Mouse (Mus musculus) forebrain, embryonic 15.5 days (tissue): ENCODE measurements at regions not wholly inside any gene's neighbourhood (a gene's known extent, or its start where the extent isn't known, plus 50 kb on each side); places are given as distances from the start of the nearest gene placed in this dataset.
"Not testable (repeated sequence)": the region's sequence is repeated elsewhere in the genome, so short reads cannot be mapped to it uniquely, and the experiment has no call there.

Experiments
- ATAC-seq: fragments of 200-750 bp; cut with Nextera tagmentation; replicated peaks from 2 replicates; pipeline ENCODE4 v1.8.0; 2017; ENCODE audit warnings: mild to moderate bottlenecking, moderate TSS enrichment, moderate library complexity
- H3K27ac ChIP-seq: fragments of 300-500 bp; sonication (generic); replicated peaks from 2 replicates; pipeline ENCODE4 v1.5.1; 2015; ENCODE audit warnings: mild to moderate bottlenecking, inconsistent platforms
- H3K27me3 ChIP-seq: fragments of 300-500 bp; sonication (generic); 2 replicates; pipeline ENCODE4 v1.6.1; 2015; ENCODE audit warnings: inconsistent platforms
- H3K36me3 ChIP-seq: fragments of 300-500 bp; sonication (generic); 2 replicates; pipeline ENCODE4 v1.6.1; 2015; ENCODE audit warnings: mild to moderate bottlenecking, inconsistent platforms
- H3K4me1 ChIP-seq: fragments of 300-500 bp; sonication (generic); 2 replicates; pipeline ENCODE4 v1.6.1; 2015; ENCODE audit warnings: inconsistent platforms
- H3K4me2 ChIP-seq: fragments of 300-500 bp; sonication (generic); replicated peaks from 2 replicates; pipeline ENCODE4 v1.6.1; 2015; ENCODE audit warnings: mild to moderate bottlenecking, inconsistent platforms
- H3K4me3 ChIP-seq: fragments of 300-500 bp; sonication (generic); 2 replicates; pipeline ENCODE4 v1.5.1; 2015; ENCODE audit warnings: mild to moderate bottlenecking, inconsistent platforms
- H3K9ac ChIP-seq: fragments of 300-500 bp; sonication (generic); replicated peaks from 2 replicates; pipeline ENCODE4 v1.6.1; 2015; ENCODE audit warnings: mild to moderate bottlenecking, inconsistent platforms
- H3K9me3 ChIP-seq: fragments of 300-500 bp; sonication (generic); 2 replicates; pipeline ENCODE4 v1.6.1; 2016; ENCODE audit warnings: inconsistent platforms
- WGBS: fragments of 180-500 bp; shearing (Covaris S2); methylation state at CpG from one replicate; pipeline ENCODE4 v1.1.7; 2015; ENCODE audit warnings: mixed read lengths; 5-methylcytosine and 5-hydroxymethylcytosine counted together

GRCm38 (mm10) chr1:12586981-12587380 lies 1173.1 kb downstream of the A830018L16Rik start:
- WGBS = 92% methylated on average over 6 of the region's 6 CpGs
- H3K9me3 ChIP-seq, H3K4me2 ChIP-seq, H3K9ac ChIP-seq, H3K27me3 ChIP-seq, H3K4me3 ChIP-seq, H3K36me3 ChIP-seq, ATAC-seq, H3K4me1 ChIP-seq, H3K27ac ChIP-seq: not testable (repeated sequence)

GRCm38 (mm10) chr1:12612102-12612501 lies 1198.2 kb downstream of the A830018L16Rik start:
- WGBS = 93% methylated on average over 4 of the region's 4 CpGs
- Histone ChIP-seq H3K4me1 (no peaks in the 10 kb centered on the region), H3K9ac (no peak overlapping the region), H3K27me3 (no peaks in the 10 kb centered on the region), H3K27ac (no peak overlapping the region), H3K4me2 (no peak overlapping the region), H3K4me3 (no peak overlapping the region), H3K36me3 (no peaks in the 10 kb centered on the region), H3K9me3 (no peaks in the 10 kb centered on the region)
- no peak for ATAC-seq

- Histone ChIP-seq H3K9me3 (no peaks in the 10 kb centered on the region), H3K27ac (no peak overlapping the region), H3K27me3 (no peaks in the 10 kb centered on the region), H3K4me1 (no peaks in the 10 kb centered on the region), H3K4me2 (no peak overlapping the region), H3K4me3 (no peak overlapping the region), H3K36me3 (no peaks in the 10 kb centered on the region), H3K9ac (no peak overlapping the region)
- no peak for ATAC-seq
- WGBS = 81% methylated on average over 3 of the region's 3 CpGs
Observed at GRCm38 (mm10) chr1:12615303-12615702, 1201.4 kb downstream of the A830018L16Rik start.

- no peak overlapping the region for H3K4me2 ChIP-seq
- no peak overlapping the region for H3K9ac ChIP-seq
- WGBS = 78% methylated on average over 10 of the region's 10 CpGs
- H3K27me3 ChIP-seq = no peaks in the 10 kb centered on the region
- H3K4me1 ChIP-seq = no peaks in the 10 kb centered on the region
- H3K36me3 ChIP-seq = no peaks in the 10 kb centered on the region
- H3K27ac ChIP-seq = no peak overlapping the region
- no peak for ATAC-seq
- H3K9me3 ChIP-seq = no peaks in the 10 kb centered on the region
- no peak overlapping the region for H3K4me3 ChIP-seq
Observed at GRCm38 (mm10) chr1:12615733-12616481, 1202.0 kb downstream of the A830018L16Rik start.

GRCm38 (mm10) chr1:12619981-12620380 lies 1206.1 kb downstream of the A830018L16Rik start:
- ATAC-seq = no peak
- Histone ChIP-seq H3K4me2 (no peak overlapping the region), H3K36me3 (no peaks in the 10 kb centered on the region), H3K9me3 (no peaks in the 10 kb centered on the region), H3K4me3 (no peak overlapping the region), H3K4me1 (no peaks in the 10 kb centered on the region), H3K27me3 (no peaks in the 10 kb centered on the region), H3K9ac (no peak overlapping the region), H3K27ac (no peak overlapping the region)
- WGBS = 84% methylated on average over 2 of the region's 2 CpGs

- no peak for ATAC-seq
- no peaks in the 10 kb centered on the region for H3K27me3 ChIP-seq
- no peaks in the 10 kb centered on the region for H3K9me3 ChIP-seq
- H3K4me1 ChIP-seq = no peaks in the 10 kb centered on the region
- no peak overlapping the region for H3K4me3 ChIP-seq
- no peaks in the 10 kb centered on the region for H3K36me3 ChIP-seq
- no peak overlapping the region for H3K4me2 ChIP-seq
- WGBS = 88% methylated on average over 6 of the region's 6 CpGs
- H3K9ac ChIP-seq = no peak overlapping the region
- H3K27ac ChIP-seq = no peak overlapping the region
Observed at GRCm38 (mm10) chr1:12620825-12621224, 1206.9 kb downstream of the A830018L16Rik start.

- H3K4me3 ChIP-seq = no peak overlapping the region
- no peak for ATAC-seq
- no peak overlapping the region for H3K9ac ChIP-seq
- H3K4me1 ChIP-seq = no peaks in the 10 kb centered on the region
- 96% methylated on average over 4 of the region's 4 CpGs for WGBS
- H3K36me3 ChIP-seq = no peaks in the 10 kb centered on the region
- no peak overlapping the region for H3K27ac ChIP-seq
- no peaks in the 10 kb centered on the region for H3K9me3 ChIP-seq
- no peaks in the 10 kb centered on the region for H3K27me3 ChIP-seq
- no peak overlapping the region for H3K4me2 ChIP-seq
Observed at GRCm38 (mm10) chr1:12623158-12623557, 1209.3 kb downstream of the A830018L16Rik start.

GRCm38 (mm10) chr1:12633049-12633448 lies 1219.1 kb downstream of the A830018L16Rik start:
- H3K27me3 ChIP-seq = no peaks in the 10 kb centered on the region
- no peak overlapping the region for H3K4me3 ChIP-seq
- 93% methylated on average over 3 of the region's 3 CpGs for WGBS
- no peak overlapping the region for H3K9ac ChIP-seq
- no peak overlapping the region for H3K27ac ChIP-seq
- H3K4me1 ChIP-seq = peaks cover 6% of the 10 kb centered on the region; the same call in 1 of the 2 replicates
- H3K9me3 ChIP-seq = no peaks in the 10 kb centered on the region
- H3K36me3 ChIP-seq = no peaks in the 10 kb centered on the region
- H3K4me2 ChIP-seq = no peak overlapping the region
- ATAC-seq = no peak

- H3K4me2 ChIP-seq = no peak overlapping the region
- H3K9ac ChIP-seq = no peak overlapping the region
- no peak overlapping the region for H3K27ac ChIP-seq
- no peaks in the 10 kb centered on the region for H3K36me3 ChIP-seq
- no peaks in the 10 kb centered on the region for H3K9me3 ChIP-seq
- H3K4me3 ChIP-seq = no peak overlapping the region
- 14% methylated on average over 9 of the region's 9 CpGs for WGBS
- H3K4me1 ChIP-seq = peaks cover 6% of the 10 kb centered on the region; the same call in 1 of the 2 replicates
- ATAC-seq = peak; percentile 73
- no peaks in the 10 kb centered on the region for H3K27me3 ChIP-seq
Observed at GRCm38 (mm10) chr1:12636326-12637147, 1222.6 kb downstream of the A830018L16Rik start.

- Histone ChIP-seq H3K27ac (no peak overlapping the region), H3K27me3 (no peaks in the 10 kb centered on the region), H3K4me1 (peaks cover 6% of the 10 kb centered on the region; the same call in 1 of the 2 replicates), H3K4me3 (no peak overlapping the region), H3K36me3 (no peaks in the 10 kb centered on the region), H3K9ac (no peak overlapping the region), H3K4me2 (no peak overlapping the region), H3K9me3 (no peaks in the 10 kb centered on the region)
- ATAC-seq = peak; percentile 67
- 43% methylated on average over 4 of the region's 4 CpGs for WGBS
Observed at GRCm38 (mm10) chr1:12640983-12641382, 1227.1 kb downstream of the A830018L16Rik start.
